Mouse (Mus musculus) stomach, postnatal 0 days (tissue): ENCODE data around the gene Gm281. TPM values are rescaled to one million over a fixed set of nuclear protein-coding genes. Genes with fewer than 3 reads are reported as not detected.

Source experiments
- ATAC-seq: fragments of 200-750 bp; cut with Nextera tagmentation; 2 replicates; pipeline ENCODE4 v1.8.0; 2017; ENCODE audit not compliant: low FRiP score, low TSS enrichment
- DNase-seq: peaks from one replicate; pipeline ENCODE4 v3.0.0-alpha.2; 2016; ENCODE audit warnings: low spot score
- H3K27ac ChIP-seq: fragments of 300-500 bp; sonication (generic); replicated peaks from 2 replicates; pipeline ENCODE4 v1.5.1; 2014; ENCODE audit warnings: mild to moderate bottlenecking, control low read depth
- H3K27me3 ChIP-seq: fragments of 300-500 bp; sonication (generic); 2 replicates; pipeline ENCODE4 v1.6.1; 2014; ENCODE audit warnings: low read length; ENCODE audit not compliant: control insufficient read depth, insufficient read depth
- H3K36me3 ChIP-seq: fragments of 300-500 bp; sonication (generic); 2 replicates; pipeline ENCODE4 v1.6.1; 2014; ENCODE audit warnings: low read length, mixed read lengths; ENCODE audit not compliant: control insufficient read depth, insufficient read depth
- H3K4me1 ChIP-seq: fragments of 300-500 bp; sonication (generic); replicated peaks from 2 replicates; pipeline ENCODE4 v1.6.1; 2014; ENCODE audit warnings: antibody characterized with exemption; ENCODE audit not compliant: control insufficient read depth, insufficient read depth
- H3K4me2 ChIP-seq: fragments of 300-500 bp; sonication (generic); replicated peaks from 2 replicates; pipeline ENCODE4 v1.6.1; 2014; ENCODE audit warnings: low read depth, mild to moderate bottlenecking, control low read depth, moderate library complexity
- H3K4me3 ChIP-seq: fragments of 300-500 bp; sonication (generic); 2 replicates; pipeline ENCODE4 v1.5.1; 2014; ENCODE audit warnings: low read depth, low read length, control low read depth
- H3K9ac ChIP-seq: fragments of 300-500 bp; sonication (generic); 2 replicates; pipeline ENCODE4 v1.6.1; 2014; ENCODE audit warnings: mild to moderate bottlenecking, low read length, control low read depth, mixed read lengths
- H3K9me3 ChIP-seq: fragments of 300-500 bp; sonication (generic); 2 replicates; pipeline ENCODE4 v1.6.1; 2016; ENCODE audit warnings: low read length; ENCODE audit not compliant: control insufficient read depth
- CTCF ChIP-seq: IDR thresholded peaks from 2 replicates; pipeline ENCODE4 v1.5.1; 2016; ENCODE audit warnings: antibody characterized with exemption, low read depth, mild to moderate bottlenecking, moderate library complexity
- EP300 ChIP-seq: optimal IDR thresholded peaks from 2 replicates; pipeline ENCODE3; 2016; ENCODE audit warnings: antibody characterized with exemption
- WGBS: fragments of 180-500 bp; shearing (Covaris S2); extraction: QIAGEN DNeasy Blood & Tissue Kit; methylation state at CpG from one replicate; pipeline ENCODE4 v1.1.7; 2014; 5-methylcytosine and 5-hydroxymethylcytosine counted together
- polyA plus RNA-seq: library from polyadenylated mRNA; unstranded; fragments of >200 nt; fragmentation: Nextera tagmentation; extraction: Ambion mirVana; gene quantifications from 2 replicates; pipeline ENCODE4 v1.2.1, GENCODE M21; 2015

The Gm281 gene
- polyA plus RNA-seq = not detected in 2 replicates

GRCm38 (mm10) chr14:13914387-13915082 is at the start of gene Gm281:
Gene Gm281 (minus strand): TSS chr14:13914478.
- H3K9me3 ChIP-seq = no peaks in the 10 kb centered on the region
- no peak within 1 kb of the TSS for H3K4me2 ChIP-seq
- H3K27ac ChIP-seq = no peak within 1 kb of the TSS
- H3K36me3 ChIP-seq = no peaks in the 10 kb centered on the region
- no peak within 1 kb of the TSS for H3K4me3 ChIP-seq
- no peaks in the 10 kb centered on the region for H3K27me3 ChIP-seq
- 29% methylated on average over 1 of the region's 1 CpGs for WGBS
- DNase-seq (no peak), ATAC-seq (no peak)
- H3K4me1 ChIP-seq = no peaks in the 10 kb centered on the region
- H3K9ac ChIP-seq = no peak within 1 kb of the TSS
- TF ChIP-seq EP300 = no peak
- TF ChIP-seq CTCF = no peak

GRCm38 (mm10) chr14:13963527-13963926 is 49.2 kb upstream of the Gm281 start:
- no peak overlapping the region for H3K27ac ChIP-seq
- no peak overlapping the region for H3K4me2 ChIP-seq
- no peak for DNase-seq
- WGBS = 48% methylated on average over 1 of the region's 1 CpGs
- no peaks in the 10 kb centered on the region for H3K9me3 ChIP-seq
- no peaks in the 10 kb centered on the region for H3K36me3 ChIP-seq
- no peak for TF ChIP-seq CTCF
- no peak for TF ChIP-seq EP300
- H3K9ac ChIP-seq = no peak overlapping the region
- H3K27me3 ChIP-seq = no peaks in the 10 kb centered on the region
- no peak overlapping the region for H3K4me3 ChIP-seq
- ATAC-seq = no peak
- no peaks in the 10 kb centered on the region; the same call in 1 of the 2 replicates for H3K4me1 ChIP-seq

DNA sequence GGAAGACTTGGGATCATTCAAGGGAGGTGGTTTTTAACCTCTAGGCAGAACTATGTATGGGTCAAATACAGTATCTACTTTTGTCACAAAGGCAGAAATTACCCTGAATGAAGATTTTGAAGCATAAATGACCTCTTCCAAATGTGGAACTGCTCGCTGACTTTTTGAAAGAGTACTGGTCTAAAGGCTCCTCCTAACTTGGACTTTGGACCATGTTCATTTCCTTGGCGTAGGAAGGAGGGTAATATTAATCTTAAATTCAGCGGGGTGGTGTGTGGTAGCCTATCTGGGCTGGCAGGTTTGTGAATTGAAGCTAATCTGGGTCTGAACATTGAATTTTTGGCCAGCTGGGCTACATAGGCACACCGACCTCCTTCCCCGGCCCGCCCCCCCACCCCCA is 48.2 kb upstream of the Gm281 start:
- Histone ChIP-seq H3K4me1 (no peaks in the 10 kb centered on the region; the same call in 1 of the 2 replicates), H3K4me2 (peak overlapping the region; percentile 14; the same call in 1 of the 2 replicates), H3K9me3 (no peaks in the 10 kb centered on the region), H3K4me3 (no peak overlapping the region), H3K36me3 (no peaks in the 10 kb centered on the region), H3K27ac (no peak overlapping the region), H3K27me3 (no peaks in the 10 kb centered on the region), H3K9ac (no peak overlapping the region)
- no peak for TF ChIP-seq CTCF
- TF ChIP-seq EP300 = no peak
- 76% methylated on average over 6 of the region's 6 CpGs for WGBS
- no peak for DNase-seq
- no peak for ATAC-seq

DNA sequence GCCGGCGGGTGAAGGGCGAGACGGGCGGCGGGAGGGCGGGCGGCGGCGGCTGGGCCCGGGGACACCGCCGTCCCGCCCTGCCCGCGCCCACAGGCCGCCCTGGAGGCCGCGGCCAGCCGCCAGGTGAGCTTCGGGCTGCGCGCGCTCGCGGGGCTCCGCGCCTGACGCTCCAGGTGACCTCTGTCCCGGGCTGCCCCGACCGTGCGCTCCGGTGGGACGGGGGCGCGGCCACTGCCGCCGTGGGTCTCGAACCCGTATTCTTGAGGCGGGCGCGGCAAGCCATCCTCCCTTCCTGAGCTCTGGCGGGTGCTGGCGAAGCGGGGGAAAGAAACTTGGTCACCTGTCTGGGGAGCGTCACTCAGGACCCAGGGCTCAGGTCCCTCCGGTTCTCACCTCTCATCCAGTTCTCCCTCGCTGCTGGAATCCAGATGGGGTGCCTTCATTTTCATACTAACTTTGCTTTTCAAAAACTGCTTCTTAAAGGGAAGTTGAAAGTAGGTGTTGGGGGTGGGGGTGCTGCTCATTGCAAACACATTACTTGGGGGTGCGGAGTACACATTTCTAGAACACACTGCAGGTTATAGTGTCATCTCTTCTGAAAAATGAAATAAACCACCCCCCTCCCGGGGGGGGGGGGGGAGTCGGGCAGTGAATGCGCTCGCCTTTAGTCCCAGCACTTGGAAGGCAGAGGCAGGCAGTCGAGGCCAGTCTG is 47.3 kb upstream of the Gm281 start, which contains the start of the genes Atxn7 and Thoc7:
Gene Atxn7, plus strand, starts transcription at position 40 of the 712 bp plus-strand sequence.
Gene Thoc7, minus strand, starts transcription at position 452 of the 712 bp plus-strand sequence.
- peak; percentile 67 for DNase-seq
- 3% methylated on average over 44 of the region's 56 CpGs for WGBS

DNA sequence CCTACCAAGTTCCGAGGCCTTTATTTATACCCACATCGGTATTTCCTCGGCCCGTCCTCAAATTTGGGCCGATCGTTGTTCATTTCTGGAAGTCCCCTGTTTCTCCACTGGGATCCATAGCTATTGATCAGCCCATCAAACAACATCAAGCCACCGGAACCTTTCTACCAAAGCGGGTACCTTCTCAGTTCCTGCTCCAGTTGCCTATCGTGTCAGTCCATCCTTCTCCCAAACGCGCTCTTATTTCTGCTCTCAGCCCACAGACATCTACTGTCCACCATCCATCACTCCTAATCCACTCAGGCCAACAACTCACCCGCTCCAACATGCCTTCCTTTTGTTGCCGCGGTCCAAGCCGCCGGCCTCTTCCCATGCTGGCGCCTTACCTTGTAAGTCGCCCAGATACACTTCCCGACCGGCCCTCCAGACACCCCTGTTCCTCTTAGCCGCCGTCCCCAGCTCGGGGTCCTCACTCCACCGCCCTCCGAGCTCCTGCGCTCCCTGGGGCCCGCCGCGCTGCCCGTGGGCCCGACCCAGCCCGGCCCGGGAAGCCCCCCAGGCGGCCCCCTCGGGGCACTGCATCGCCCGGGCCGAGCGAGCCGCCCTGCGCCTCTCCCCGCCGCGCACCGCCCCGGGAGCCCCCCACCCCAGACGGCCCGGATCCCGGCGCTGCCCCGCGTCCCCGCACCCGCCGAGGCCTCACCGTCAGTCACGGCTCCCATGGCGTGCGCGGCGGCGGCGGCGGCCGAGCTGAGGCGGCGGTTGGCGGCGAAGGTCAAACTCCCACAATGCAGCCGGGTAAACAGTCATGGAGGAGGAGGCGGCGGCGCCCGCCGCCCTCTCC is 46.4 kb upstream of the Gm281 start:
- H3K27ac ChIP-seq = peak overlapping the region; percentile 97
- under 1% methylated on average over 54 of the region's 75 CpGs for WGBS
- H3K4me3 ChIP-seq = peak overlapping the region; percentile 95
- ATAC-seq (peak; percentile 90), DNase-seq (peak; percentile 81)
- H3K4me1 ChIP-seq = no peaks in the 10 kb centered on the region; the same call in 1 of the 2 replicates
- H3K27me3 ChIP-seq = no peaks in the 10 kb centered on the region
- TF ChIP-seq CTCF = no peak
- no peak for TF ChIP-seq EP300
- no peaks in the 10 kb centered on the region for H3K36me3 ChIP-seq
- H3K4me2 ChIP-seq = peak overlapping the region; percentile 71
- H3K9me3 ChIP-seq = no peaks in the 10 kb centered on the region
- H3K9ac ChIP-seq = peak overlapping the region; percentile 98

More for the DNA sequence above, 47.3 kb upstream of the Gm281 start, which contains the start of the genes Atxn7 and Thoc7:
- no peaks in the 10 kb centered on the region; the same call in 1 of the 2 replicates for H3K4me1 ChIP-seq
- peak; percentile 83 for ATAC-seq
- H3K4me3 ChIP-seq = peak within 1 kb of the TSS; percentile 95
- peak within 1 kb of the TSS; percentile 71 for H3K4me2 ChIP-seq
- no peaks in the 10 kb centered on the region for H3K36me3 ChIP-seq
- no peak for TF ChIP-seq CTCF
- no peak for TF ChIP-seq EP300
- peak within 1 kb of the TSS; percentile 97 for H3K27ac ChIP-seq
- H3K9ac ChIP-seq = peak within 1 kb of the TSS; percentile 98
- H3K9me3 ChIP-seq = no peaks in the 10 kb centered on the region
- H3K27me3 ChIP-seq = no peaks in the 10 kb centered on the region
